Mouse (Mus musculus) forebrain, postnatal 0 days (tissue): ENCODE results near the gene Krt90. TPM values are rescaled to one million over a fixed set of nuclear protein-coding genes. Genes with fewer than 3 reads are reported as not detected.
"Not testable (repeated sequence)": the region's sequence is repeated elsewhere in the genome, so short reads cannot be mapped to it uniquely, and the experiment has no call there.

ENCODE experiments used
- ATAC-seq: fragments of 200-750 bp; cut with Nextera tagmentation; 2 replicates; pipeline ENCODE4 v1.8.0; 2017; ENCODE audit warnings: mild to moderate bottlenecking, moderate library complexity
- DNase-seq: peaks from one replicate; pipeline ENCODE4 v3.0.0-alpha.2; 2015
- H3K27ac ChIP-seq: fragments of 300-500 bp; sonication (generic); 2 replicates; pipeline ENCODE4 v1.5.1; 2014; ENCODE audit warnings: low read depth, mild to moderate bottlenecking, antibody characterized with exemption, low read length, moderate library complexity, mixed read lengths
- H3K27me3 ChIP-seq: fragments of 300-500 bp; sonication (generic); 2 replicates; pipeline ENCODE4 v1.6.1; 2014; ENCODE audit warnings: mild to moderate bottlenecking, low read length, mixed read lengths; ENCODE audit not compliant: insufficient read depth
- H3K36me3 ChIP-seq: fragments of 300-500 bp; sonication (generic); 2 replicates; pipeline ENCODE4 v1.6.1; 2014; ENCODE audit warnings: mild to moderate bottlenecking, moderate library complexity; ENCODE audit not compliant: insufficient read depth
- H3K4me1 ChIP-seq: fragments of 300-500 bp; sonication (generic); 2 replicates; pipeline ENCODE4 v1.6.1; 2014; ENCODE audit warnings: antibody characterized with exemption; ENCODE audit not compliant: insufficient read depth
- H3K4me2 ChIP-seq: fragments of 300-500 bp; sonication (generic); 2 replicates; pipeline ENCODE4 v1.6.1; 2014; ENCODE audit warnings: low read depth, mild to moderate bottlenecking, moderate library complexity
- H3K4me3 ChIP-seq: fragments of 300-500 bp; sonication (generic); 2 replicates; pipeline ENCODE4 v1.5.1; 2014; ENCODE audit warnings: low read depth, low read length, mixed read lengths
- H3K9ac ChIP-seq: fragments of 300-500 bp; sonication (generic); 2 replicates; pipeline ENCODE4 v1.6.1; 2014; ENCODE audit warnings: mild to moderate bottlenecking
- H3K9me3 ChIP-seq: fragments of 300-500 bp; sonication (generic); 2 replicates; pipeline ENCODE4 v1.6.1; 2016; ENCODE audit warnings: low read length
- CTCF ChIP-seq: sonication (generic); IDR thresholded peaks from 2 replicates; pipeline ENCODE4 v1.5.1; 2016; ENCODE audit warnings: antibody characterized with exemption, control low read depth, low read depth
- WGBS: fragments of 180-500 bp; shearing (Covaris S2); extraction: QIAGEN DNeasy Blood & Tissue Kit; methylation state at CpG from one replicate; pipeline ENCODE4 v1.1.7; 2014; 5-methylcytosine and 5-hydroxymethylcytosine counted together
- polyA plus RNA-seq: library from polyadenylated mRNA; unstranded; fragments of >200 nt; fragmentation: Nextera tagmentation; extraction: Ambion mirVana; gene quantifications from 2 replicates; pipeline ENCODE4 v1.2.1, GENCODE M21; 2015
- total RNA-seq: library from RNA; depleted of rRNA; stranded (reverse); fragments of >200 nt; gene quantifications from 2 replicates; pipeline ENCODE4 v1.2.3, GENCODE M21; 2014

The Krt90 gene
- total and polyA plus RNA-seq, 2 experiments from 2014 or later, result 0.29 TPM

GRCm38 (mm10) chr15:101542543-101542942 lies 20.2 kb downstream of the Krt90 start:
- no peak overlapping the region for H3K4me3 ChIP-seq
- no peaks in the 10 kb centered on the region for H3K4me1 ChIP-seq
- no peaks in the 10 kb centered on the region for H3K27me3 ChIP-seq
- H3K9me3 ChIP-seq, result no peaks in the 10 kb centered on the region
- TF ChIP-seq CTCF, result no peak
- DNase-seq, result no peak
- no peaks in the 10 kb centered on the region for H3K36me3 ChIP-seq
- no peak for ATAC-seq
- no peak overlapping the region for H3K9ac ChIP-seq
- no peak overlapping the region for H3K4me2 ChIP-seq
- WGBS, result 64% methylated on average over 9 of the region's 9 CpGs
- H3K27ac ChIP-seq, result no peak overlapping the region

- Histone ChIP-seq H3K4me1 (no peaks in the 10 kb centered on the region), H3K36me3 (no peaks in the 10 kb centered on the region), H3K27me3 (no peaks in the 10 kb centered on the region), H3K4me2 (no peak overlapping the region), H3K9ac (no peak overlapping the region), H3K9me3 (no peaks in the 10 kb centered on the region), H3K27ac (no peak overlapping the region), H3K4me3 (no peak overlapping the region)
- WGBS, result 45% methylated on average over 4 of the region's 4 CpGs
- no peak for DNase-seq
- no peak for ATAC-seq
- TF ChIP-seq CTCF, result no peak
Measured at GRCm38 (mm10) chr15:101538580-101538900, 24.2 kb downstream of the Krt90 start.

GRCm38 (mm10) chr15:101537864-101538579 lies 24.7 kb downstream of the Krt90 start:
- Histone ChIP-seq H3K4me1 (no peaks in the 10 kb centered on the region), H3K27me3 (no peaks in the 10 kb centered on the region), H3K9me3 (no peaks in the 10 kb centered on the region), H3K36me3 (no peaks in the 10 kb centered on the region), H3K4me3 (no peak overlapping the region), H3K27ac (no peak overlapping the region), H3K9ac (no peak overlapping the region), H3K4me2 (no peak overlapping the region)
- ATAC-seq, result no peak
- peak; percentile 26 for TF ChIP-seq CTCF
- 44% methylated on average over 7 of the region's 7 CpGs for WGBS
- no peak for DNase-seq

- ATAC-seq, result no peak
- H3K36me3 ChIP-seq, result no peaks in the 10 kb centered on the region
- no peaks in the 10 kb centered on the region for H3K9me3 ChIP-seq
- no peak overlapping the region for H3K4me2 ChIP-seq
- TF ChIP-seq CTCF, result no peak
- no peak for DNase-seq
- no peak overlapping the region for H3K9ac ChIP-seq
- H3K27me3 ChIP-seq, result no peaks in the 10 kb centered on the region
- no peaks in the 10 kb centered on the region for H3K4me1 ChIP-seq
- no peak overlapping the region for H3K27ac ChIP-seq
- 76% methylated on average over 9 of the region's 9 CpGs for WGBS
- H3K4me3 ChIP-seq, result no peak overlapping the region
Measured at GRCm38 (mm10) chr15:101536054-101536850, 26.5 kb downstream of the Krt90 start.

- DNase-seq (no peak), ATAC-seq (no peak)
- Histone ChIP-seq H3K27me3 (no peaks in the 10 kb centered on the region), H3K9ac (no peak within 1 kb of the TSS), H3K9me3 (no peaks in the 10 kb centered on the region), H3K27ac (no peak within 1 kb of the TSS), H3K36me3 (no peaks in the 10 kb centered on the region), H3K4me2 (no peak within 1 kb of the TSS), H3K4me3 (no peak within 1 kb of the TSS), H3K4me1 (no peaks in the 10 kb centered on the region)
- TF ChIP-seq CTCF, result no peak
- WGBS, result 86% methylated on average over 7 of the region's 7 CpGs
Measured at GRCm38 (mm10) chr15:101532720-101533119, 30.0 kb downstream of the Krt90 start, which contains the start of gene Krt84. Gene Krt84 (minus strand): TSS chr15:101532820.

- H3K9me3 ChIP-seq, result no peaks in the 10 kb centered on the region
- no peak overlapping the region for H3K4me2 ChIP-seq
- H3K4me1 ChIP-seq, result no peaks in the 10 kb centered on the region
- H3K27me3 ChIP-seq, result peaks cover 3% of the 10 kb centered on the region; the same call in 1 of the 2 replicates
- no peak overlapping the region for H3K27ac ChIP-seq
- 78% methylated on average over 4 of the region's 4 CpGs for WGBS
- H3K36me3 ChIP-seq, result no peaks in the 10 kb centered on the region
- TF ChIP-seq CTCF, result no peak
- H3K4me3 ChIP-seq, result no peak overlapping the region
- ATAC-seq, result no peak
- no peak overlapping the region for H3K9ac ChIP-seq
- no peak for DNase-seq
Measured at GRCm38 (mm10) chr15:101522556-101523232, 40.1 kb downstream of the Krt90 start.

GRCm38 (mm10) chr15:101519792-101520191 lies 43.0 kb downstream of the Krt90 start:
- 15% methylated on average over 2 of the region's 2 CpGs for WGBS
- H3K9me3 ChIP-seq, result no peaks in the 10 kb centered on the region
- ATAC-seq (peak; percentile 64), DNase-seq (peak; percentile 89)
- peaks cover 3% of the 10 kb centered on the region; the same call in 1 of the 2 replicates for H3K27me3 ChIP-seq
- TF ChIP-seq CTCF, result peak; percentile 95
- no peak overlapping the region for H3K4me3 ChIP-seq
- H3K27ac ChIP-seq, result no peak overlapping the region
- no peaks in the 10 kb centered on the region for H3K4me1 ChIP-seq
- H3K4me2 ChIP-seq, result no peak overlapping the region
- no peak overlapping the region for H3K9ac ChIP-seq
- H3K36me3 ChIP-seq, result no peaks in the 10 kb centered on the region

GRCm38 (mm10) chr15:101517161-101517560 lies 45.6 kb downstream of the Krt90 start, which contains the start of gene Gm49425:
Gene Gm49425 (minus strand): TSS chr15:101517261.
- not testable (repeated sequence) for H3K9ac ChIP-seq, H3K4me1 ChIP-seq, H3K27ac ChIP-seq, H3K9me3 ChIP-seq, H3K4me2 ChIP-seq, H3K4me3 ChIP-seq, DNase-seq, ATAC-seq, H3K36me3 ChIP-seq, H3K27me3 ChIP-seq
- 74% methylated on average over 2 of the region's 2 CpGs for WGBS
